ENCODE assay signal across 21 mouse cellular contexts in the genomic region with DNA sequence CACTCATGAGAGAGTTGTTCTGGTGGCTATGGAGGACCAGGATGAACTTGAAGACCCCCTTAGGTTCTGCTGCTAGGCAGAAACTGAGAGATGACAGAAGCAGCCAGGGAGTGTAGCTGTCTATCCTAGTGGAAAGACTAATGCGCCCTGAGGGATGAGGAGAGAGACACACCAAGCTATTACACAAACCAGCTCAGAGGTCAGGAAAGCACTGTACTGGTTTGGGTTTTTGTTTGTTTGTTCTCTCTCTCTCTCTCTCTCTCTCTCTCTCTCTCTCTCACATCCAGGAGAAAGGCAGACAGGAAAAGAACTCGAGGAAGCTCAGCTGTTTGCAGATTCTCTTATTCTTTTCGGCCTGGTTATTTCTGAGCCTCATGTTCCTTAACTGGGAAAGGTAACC. TPM values are rescaled to one million over a fixed set of nuclear protein-coding genes. Genes with fewer than 3 reads are reported as not detected.
DNase-seq lines count a peak whose midpoint lies in the region; ATAC-seq and TF ChIP-seq lines count a peak whose summit lies in the region.
"Had no signal": no experiment of that assay in that cellular context is flagged by ENCODE, and none has a peak within 500 bp of the region (broad histone marks: within the 10 kb centered on the region; RNA-seq: fewer than 3 reads in every experiment).

No protein-coding gene starts in this region.

- 0 out of 2 replicates have a peak, but pooled peaks cover 4% of the 10 kb centered on the region for H3K79me2 ChIP-seq in liver, adult 2 months (ENCODE audit: control insufficient read depth, insufficient read depth, low read length)

- H3K9ac ChIP-seq in embryonic facial prominence, embryonic 13.5 days, result no peak overlapping the region
- no peak overlapping the region for H3K9ac ChIP-seq in liver, adult 2 months (ENCODE audit: low read depth, low read length)
- H3K9ac ChIP-seq in stomach, postnatal 0 days (ENCODE audit: low read length), result no peak overlapping the region
- H3K9ac ChIP-seq: forebrain, embryonic 13.5 days; forebrain, postnatal 0 days; heart, embryonic 12.5 days; hindbrain, embryonic 13.5 days had no signal

- H3K4me2 ChIP-seq in embryonic facial prominence, embryonic 13.5 days, result peak overlapping the region; percentile 98; the same call in 1 of the 2 replicates
- H3K4me2 ChIP-seq in stomach, postnatal 0 days (replicated peaks; ENCODE audit: low read depth), result peak overlapping the region; percentile 80
- H3K4me2 ChIP-seq: forebrain, embryonic 13.5 days; heart, embryonic 12.5 days; hindbrain, embryonic 13.5 days had no signal

- no peak for TF ChIP-seq EP300 in stomach, postnatal 0 days (optimal IDR thresholded peaks at IDR 0.05)

- no peak overlapping the region for H3K4me3 ChIP-seq in embryonic facial prominence, embryonic 13.5 days
- H3K4me3 ChIP-seq in embryonic facial prominence, embryonic 10.5 days, result no peak overlapping the region
- H3K4me3 ChIP-seq in liver, adult 2 months (ENCODE audit: insufficient read depth, low read depth, low read length), result no peak overlapping the region
- H3K4me3 ChIP-seq in stomach, postnatal 0 days (ENCODE audit: low read depth, low read length), result peak overlapping the region; percentile 61; the same call in 1 of the 2 replicates
- H3K4me3 ChIP-seq: forebrain, embryonic 13.5 days; heart, embryonic 12.5 days; hindbrain, embryonic 13.5 days had no signal

- 58% methylated on average over 3 of the region's 3 CpGs for WGBS in embryonic facial prominence, embryonic 13.5 days
- WGBS in embryonic facial prominence, embryonic 10.5 days, result 63% methylated on average over 3 of the region's 3 CpGs
- WGBS in liver, adult 2 months, result 20% methylated on average over 3 of the region's 3 CpGs
- 67% methylated on average over 3 of the region's 3 CpGs for WGBS in stomach, postnatal 0 days

- DNase-seq in embryonic facial prominence, embryonic 10.5 days (ENCODE audit: low spot score), result no peak
- peak; percentile 74 for DNase-seq in liver, adult 2 months (ENCODE audit: extremely low read depth, low read depth, low spot score)
- DNase-seq in liver, result no peak
- DNase-seq in retina, postnatal 1 day, result peak; percentile 33
- no peak for DNase-seq in retina, embryonic 14.5 days (ENCODE audit: low spot score)
- no peak for DNase-seq in stomach, postnatal 0 days (ENCODE audit: low spot score)
- no peak for DNase-seq in urinary bladder, adult 2 months (ENCODE audit: low spot score)
- DNase-seq: adrenal gland, postnatal 10 days; B cell, adult 2 months; cerebellum, adult 11 months; cerebellum, adult 8-10 months; cerebellum, postnatal 25 days; forebrain, postnatal 0 days; gastrocnemius, postnatal 14 days had no signal

- H3K36me3 ChIP-seq in embryonic facial prominence, embryonic 13.5 days, result no peaks in the 10 kb centered on the region
- H3K36me3 ChIP-seq in embryonic facial prominence, embryonic 10.5 days (replicated peaks), result no peaks in the 10 kb centered on the region
- no peaks in the 10 kb centered on the region for H3K36me3 ChIP-seq in liver, adult 2 months (ENCODE audit: control insufficient read depth, insufficient read depth, low read length)
- no peaks in the 10 kb centered on the region for H3K36me3 ChIP-seq in stomach, postnatal 0 days (ENCODE audit: control insufficient read depth, insufficient read depth, low read length)
- H3K36me3 ChIP-seq: G1E; heart, embryonic 12.5 days; hindbrain, embryonic 13.5 days had no signal

- no peak for TF ChIP-seq POLR2A in liver, adult 2 months (IDR thresholded peaks at IDR 0.05; ENCODE audit: extremely low read depth, insufficient read depth, low read length)

- H3K9me3 ChIP-seq in embryonic facial prominence, embryonic 13.5 days, result no peaks in the 10 kb centered on the region
- no peaks in the 10 kb centered on the region for H3K9me3 ChIP-seq in embryonic facial prominence, embryonic 10.5 days
- no peaks in the 10 kb centered on the region for H3K9me3 ChIP-seq in stomach, postnatal 0 days (ENCODE audit: control insufficient read depth, low read length)
- H3K9me3 ChIP-seq: forebrain, embryonic 13.5 days; G1E; heart, embryonic 12.5 days; hindbrain, embryonic 13.5 days had no signal

- no peak for TF ChIP-seq CTCF in liver, adult 2 months (IDR thresholded peaks at IDR 0.05; ENCODE audit: low read depth, low read length)
- TF ChIP-seq CTCF in stomach, postnatal 0 days (IDR thresholded peaks at IDR 0.05; ENCODE audit: low read depth), result no peak

- peaks cover 51% of the 10 kb centered on the region for H3K27me3 ChIP-seq in embryonic facial prominence, embryonic 13.5 days
- peaks cover 70% of the 10 kb centered on the region for H3K27me3 ChIP-seq in embryonic facial prominence, embryonic 10.5 days (replicated peaks; ENCODE audit: low read depth, poor library complexity, severe bottlenecking)
- H3K27me3 ChIP-seq in liver, adult 2 months (ENCODE audit: control insufficient read depth, insufficient read depth, low read length), result no peaks in the 10 kb centered on the region
- no peaks in the 10 kb centered on the region for H3K27me3 ChIP-seq in stomach, postnatal 0 days (ENCODE audit: control insufficient read depth, insufficient read depth, low read length)

- ATAC-seq in embryonic facial prominence, embryonic 13.5 days (ENCODE audit: insufficient number of reproducible peaks, insufficient read depth, low FRiP score, low TSS enrichment, low read depth), result no peak
- no peak for ATAC-seq in stomach, postnatal 0 days (ENCODE audit: low FRiP score, low TSS enrichment)
- ATAC-seq: CD4-positive, CD25-positive, alpha-beta regulatory T cell, adult 4 months; forebrain, embryonic 13.5 days; forebrain, postnatal 0 days; hindbrain, postnatal 0 days had no signal

- H3K4me1 ChIP-seq in embryonic facial prominence, embryonic 13.5 days, result peaks cover 12% of the 10 kb centered on the region
- peaks cover 20% of the 10 kb centered on the region for H3K4me1 ChIP-seq in embryonic facial prominence, embryonic 10.5 days
- peaks cover 20% of the 10 kb centered on the region for H3K4me1 ChIP-seq in liver, adult 2 months (ENCODE audit: control insufficient read depth, insufficient read depth, low read length)
- 0 out of 2 replicates have a peak, but pooled peaks cover 3% of the 10 kb centered on the region for H3K4me1 ChIP-seq in stomach, postnatal 0 days (replicated peaks; ENCODE audit: control insufficient read depth, insufficient read depth)

- H3K27ac ChIP-seq in embryonic facial prominence, embryonic 13.5 days, result no peak overlapping the region
- no peak overlapping the region for H3K27ac ChIP-seq in embryonic facial prominence, embryonic 10.5 days (replicated peaks)
- H3K27ac ChIP-seq in liver, adult 2 months (replicated peaks; ENCODE audit: insufficient read depth, low read depth, low read length), result no peak overlapping the region
- peak overlapping the region; percentile 83; the same call in 1 of the 2 replicates for H3K27ac ChIP-seq in stomach, postnatal 0 days (replicated peaks)
- H3K27ac ChIP-seq: forebrain, embryonic 13.5 days; hindbrain, embryonic 13.5 days; hindbrain, postnatal 0 days had no signal

RNA-seq across cellular contexts. Expression of gene Nt5e, which starts 3.3 kb away (rescaled TPM):
- 5.8 and 6.7 TPM in 2 replicates for polyA plus RNA-seq in embryonic facial prominence, embryonic 13.5 days (2015; fragmentation: Nextera tagmentation; extraction: Ambion mirVana)
- 1.8 and 1.9 TPM in 2 replicates for polyA plus RNA-seq in embryonic facial prominence, embryonic 10.5 days (2016; fragmentation: Nextera tagmentation; extraction: Ambion mirVana)
- 41.8 and 42.0 TPM in 2 replicates for total RNA-seq in liver, adult 2 months (2014; rRNA removed)
- 24.1 and 25.1 TPM in 2 replicates for polyA plus RNA-seq in liver, adult 2 months (2012; rRNA removed)
- 52.7 and 55.9 TPM in 2 replicates for polyA plus RNA-seq in stomach, postnatal 0 days (2015; fragmentation: Nextera tagmentation; extraction: Ambion mirVana)
- polyA plus RNA-seq in urinary bladder, adult 2 months (2012; rRNA removed), result 42.1 and 46.8 TPM in 2 replicates
- polyA plus RNA-seq: G1E had no signal

Comparison
In these comparisons a context has a peak if more than half of its experiments do, and no peak if none do; other contexts are left out.
1. DNase-seq: peak in liver, adult 2 months (single experiment) and retina, postnatal 1 day (single experiment); none in embryonic facial prominence, embryonic 10.5 days (single experiment), liver (single experiment), retina, embryonic 14.5 days (single experiment), stomach, postnatal 0 days (single experiment) and urinary bladder, adult 2 months (single experiment).